Mouse (Mus musculus) kidney, adult 9 months (tissue): ENCODE results near the gene Col3a1.

ENCODE experiments used
- DNase-seq: peaks from one replicate; pipeline ENCODE4 v3.0.0; 2022

Gene Col3a1

DNA sequence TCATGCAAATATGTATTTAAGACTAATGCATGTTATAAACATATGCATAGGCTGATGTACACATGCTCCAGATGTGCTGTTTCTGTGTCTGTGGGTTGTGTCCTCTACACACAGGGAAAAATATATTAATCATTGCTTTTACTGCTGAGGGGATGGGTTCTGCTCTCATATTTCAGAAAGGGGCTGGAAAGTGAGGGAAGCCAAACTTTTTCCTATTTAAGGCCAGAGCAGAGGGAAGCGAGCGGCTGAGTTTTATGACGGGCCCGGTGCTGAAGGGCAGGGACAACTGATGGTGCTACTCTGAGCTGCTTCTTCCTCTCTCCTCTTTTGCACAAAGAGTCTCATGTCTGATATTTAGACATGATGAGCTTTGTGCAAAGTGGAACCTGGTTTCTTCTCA lies at the start of gene Col3a1:
Gene Col3a1, plus strand, starts transcription at position 151 of the 400 bp plus-strand sequence.
- peak; percentile 17 for DNase-seq

GRCm38 (mm10) chr1:45269421-45269820 lies 41.9 kb upstream of the Col3a1 start:
- no peak for DNase-seq

- DNase-seq = no peak
Observed at GRCm38 (mm10) chr1:45276006-45276539, 35.3 kb upstream of the Col3a1 start.

- no peak for DNase-seq
Observed at GRCm38 (mm10) chr1:45287954-45288353, 23.4 kb upstream of the Col3a1 start.

- DNase-seq = no peak
Observed at GRCm38 (mm10) chr1:45290037-45290436, 21.3 kb upstream of the Col3a1 start.

- peak; percentile 5 for DNase-seq
Observed at GRCm38 (mm10) chr1:45299394-45300119, 11.8 kb upstream of the Col3a1 start.

GRCm38 (mm10) chr1:45304273-45304672 lies 7.1 kb upstream of the Col3a1 start:
- DNase-seq = peak; percentile 11

GRCm38 (mm10) chr1:45309015-45309414 lies 2.3 kb upstream of the Col3a1 start:
- no peak for DNase-seq

DNA sequence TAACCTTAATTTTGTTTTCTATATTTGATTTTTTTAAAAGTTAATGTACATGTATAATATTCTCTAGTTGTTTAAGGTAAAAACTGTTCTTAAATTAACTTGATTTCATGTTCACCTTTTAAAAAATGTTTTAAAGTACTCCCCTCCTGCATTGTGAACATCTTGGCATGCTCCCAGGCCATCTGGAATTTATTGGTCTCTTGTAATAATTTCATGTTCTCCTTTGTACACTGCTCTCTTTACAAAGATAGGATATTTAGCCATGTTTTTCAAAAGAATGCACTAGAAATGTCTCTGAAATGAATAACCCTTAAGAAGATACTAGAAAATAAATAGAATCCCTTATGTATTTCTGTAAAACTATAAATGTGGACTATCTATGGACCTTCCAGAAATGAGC lies 624 bp downstream of the Col3a1 start:
- DNase-seq = no peak

DNA sequence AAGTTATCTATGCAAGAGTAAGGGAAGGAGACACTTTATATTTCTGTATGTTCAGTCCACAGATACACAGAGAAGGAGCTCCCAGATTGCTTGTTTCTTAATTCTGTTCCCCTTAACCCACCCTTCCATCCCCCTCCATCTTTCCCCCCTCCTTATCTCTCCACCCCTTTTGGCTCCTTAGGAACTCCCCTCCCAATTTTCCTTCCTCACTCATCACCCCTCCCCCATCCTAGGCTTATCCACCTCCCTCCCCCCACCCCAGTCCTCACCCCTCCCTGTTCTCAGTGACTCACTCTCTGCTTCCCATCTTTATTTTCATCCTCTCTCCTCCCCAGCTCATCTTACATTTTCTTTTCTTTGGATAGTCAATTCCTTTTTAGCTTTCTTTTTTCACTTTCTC lies 1.5 kb downstream of the Col3a1 start:
- DNase-seq = no peak

DNA sequence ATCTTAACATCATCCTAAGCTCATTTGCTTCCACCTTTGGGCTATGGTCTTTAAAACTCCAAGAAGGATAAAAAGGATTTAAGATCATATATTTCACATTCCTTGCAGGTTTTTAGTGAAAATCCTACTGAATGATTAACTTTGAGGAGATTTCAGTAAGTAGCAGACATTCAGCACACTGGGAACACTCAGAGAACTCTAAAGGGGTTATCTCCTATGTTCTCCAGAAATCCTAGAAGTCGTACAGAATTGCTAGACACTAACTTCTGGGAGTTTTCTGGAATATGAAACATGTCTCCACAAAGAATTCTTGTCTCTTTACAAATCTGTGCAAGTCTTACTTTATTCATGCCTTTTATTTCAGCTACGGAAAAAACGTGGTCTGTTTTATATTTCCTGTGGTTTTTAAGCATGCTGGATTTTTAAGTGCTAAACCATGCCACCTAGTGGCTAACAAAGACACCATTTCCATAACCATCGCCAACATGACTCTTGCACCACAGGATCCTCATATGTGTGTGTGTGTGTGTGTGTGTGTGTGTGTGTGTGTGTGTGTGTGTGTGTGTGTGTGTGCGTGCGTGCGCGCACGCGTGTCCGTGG lies 2.5 kb downstream of the Col3a1 start:
- DNase-seq = peak; percentile 44

- no peak for DNase-seq
Observed at GRCm38 (mm10) chr1:45315767-45316528, 4.6 kb downstream of the Col3a1 start.

DNA sequence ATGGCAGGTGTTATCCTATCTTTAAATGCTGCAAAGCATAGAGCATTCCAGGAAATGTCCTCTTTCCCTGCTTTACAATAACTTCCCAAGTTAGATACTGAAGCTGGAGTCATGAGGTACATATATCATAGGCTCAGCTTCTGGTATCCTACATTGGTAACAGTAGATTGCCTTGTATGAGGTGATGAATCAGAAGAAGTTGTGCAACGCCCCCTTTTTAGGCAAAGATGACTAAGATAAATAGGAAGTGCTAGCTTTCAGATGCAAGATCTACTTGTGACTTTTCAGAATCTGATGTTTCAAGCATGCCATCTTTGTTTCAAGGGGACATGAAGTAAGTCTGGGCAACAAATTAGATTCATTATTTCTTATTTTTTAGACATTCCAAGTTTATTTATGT lies 6.9 kb downstream of the Col3a1 start:
- DNase-seq = no peak

DNA sequence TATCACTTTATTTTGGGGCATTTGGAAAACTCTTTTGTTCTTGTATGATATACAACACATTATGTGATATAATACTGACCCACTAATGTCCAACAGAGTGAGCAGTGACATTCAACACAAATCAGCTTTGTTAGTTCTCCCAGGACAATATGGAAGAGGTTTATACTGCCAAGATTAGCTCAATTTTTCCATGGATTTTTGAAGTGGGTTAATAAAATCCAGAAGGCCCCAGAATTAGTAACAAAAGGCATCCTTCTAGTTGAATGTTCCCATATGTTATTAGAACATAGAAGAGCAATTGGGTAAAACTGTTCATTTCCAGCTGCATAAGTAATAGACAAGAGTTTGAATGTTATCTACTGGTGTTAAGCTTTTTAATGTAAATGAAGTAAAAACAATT lies 9.5 kb downstream of the Col3a1 start:
- DNase-seq = no peak

DNA sequence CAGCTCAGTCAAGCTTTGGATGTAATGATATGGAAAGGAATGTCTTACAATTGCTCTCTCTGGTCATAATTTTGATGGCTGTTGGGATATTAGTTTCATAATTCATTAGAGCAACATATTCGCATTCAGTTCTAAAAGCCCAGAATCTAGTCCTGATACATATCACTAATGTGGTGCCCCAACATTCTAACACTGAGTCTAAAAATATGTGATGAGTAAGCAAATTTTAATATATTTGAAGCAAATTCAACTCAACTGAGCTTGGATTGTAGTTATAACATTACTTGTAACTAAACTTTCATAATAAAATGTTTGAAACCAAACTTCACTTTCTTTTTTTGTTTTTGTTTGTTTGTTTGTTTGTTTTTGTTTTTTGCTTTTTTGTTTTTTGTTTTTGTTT lies 17.8 kb downstream of the Col3a1 start:
- DNase-seq = no peak

GRCm38 (mm10) chr1:45355944-45356343 lies 44.6 kb downstream of the Col3a1 start:
- DNase-seq = no peak

GRCm38 (mm10) chr1:45358020-45358419 lies 46.7 kb downstream of the Col3a1 start:
- no peak for DNase-seq

DNA sequence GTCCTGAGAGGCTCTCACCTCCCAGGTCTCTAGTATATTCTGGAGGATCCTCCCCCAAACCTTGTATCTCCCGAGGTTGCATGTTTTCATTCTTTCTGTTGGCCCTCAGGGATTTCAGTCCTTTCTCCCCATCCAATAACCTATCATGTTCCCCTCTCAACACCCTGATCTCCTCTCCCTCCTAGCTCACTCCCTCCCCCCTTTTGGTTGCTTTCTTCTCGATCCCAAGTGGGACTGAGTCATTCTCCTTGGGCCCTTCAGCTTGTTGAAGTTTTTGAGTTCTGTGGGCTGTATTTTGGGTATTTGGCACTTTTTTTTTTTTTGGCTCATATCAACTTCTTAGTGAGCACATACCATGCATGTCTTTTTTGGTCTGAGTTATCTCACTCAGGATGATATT lies 47.8 kb downstream of the Col3a1 start:
- DNase-seq = no peak

GRCm38 (mm10) chr1:45359673-45360072 lies 48.3 kb downstream of the Col3a1 start:
- DNase-seq = no peak

- DNase-seq = no peak
Observed at GRCm38 (mm10) chr1:45363274-45363673, 51.9 kb downstream of the Col3a1 start.

- no peak for DNase-seq
Observed at GRCm38 (mm10) chr1:45365427-45365826, 54.1 kb downstream of the Col3a1 start.

GRCm38 (mm10) chr1:45379992-45380690 lies 68.8 kb downstream of the Col3a1 start:
- DNase-seq = no peak

GRCm38 (mm10) chr1:45381866-45382265 lies 70.5 kb downstream of the Col3a1 start:
- DNase-seq = no peak
